Mouse (Mus musculus): Measurements from ENCODE around the gene Rftn1.

- TF ChIP-seq ZC3H11A (IDR thresholded peaks at IDR 0.05; ENCODE audit: borderline replicate concordance, low read depth, low read length): no peak
- no peak for TF ChIP-seq ZNF384 (IDR thresholded peaks at IDR 0.05; ENCODE audit: low read depth, low read length)
- TF ChIP-seq MAFK (IDR thresholded peaks at IDR 0.05; ENCODE audit: insufficient read depth, low read depth, low read length): no peak
- no peak for TF ChIP-seq CHD2 (IDR thresholded peaks at IDR 0.05; ENCODE audit: low read depth, low read length)
- no peak for TF ChIP-seq HCFC1 (IDR thresholded peaks at IDR 0.05; ENCODE audit: borderline replicate concordance, insufficient read depth, low read length)
Observed at GRCm38 (mm10) chr17:49959021-49959420, 231.5 kb downstream of the Rftn1 start.
